Mouse (Mus musculus): ENCODE measurements around the gene Arsb. TPM values are rescaled to one million over a fixed set of nuclear protein-coding genes. Genes with fewer than 3 reads are reported as not detected.
A peak's percentile ranks its signal among the peaks of the same experiment; 100 is the strongest.
"Not testable (repeated sequence)": the region's sequence is repeated elsewhere in the genome, so short reads cannot be mapped to it uniquely, and the experiment has no call there.

Gene Arsb
- polyA plus RNA-seq, 1 experiment from 2014 or later: 11.0 TPM

GRCm38 (mm10) chr13:93793643-93794182 is 22.3 kb downstream of the Arsb start:
- 0 out of 2 replicates have a peak, but pooled peaks have one; percentile 35 for ATAC-seq (ENCODE audit: low FRiP score, low read depth)
- Histone ChIP-seq H3K4me1 (replicated peaks) (0 out of 2 replicates have a peak, but pooled peaks cover 9% of the 10 kb centered on the region), H3K9me3 (no peaks in the 10 kb centered on the region), H3K9ac (no peak overlapping the region), H3K36me3 (no peaks in the 10 kb centered on the region), H3K27ac (replicated peaks) (no peak overlapping the region), H3K4me2 (no peak overlapping the region), H3K4me3 (no peak overlapping the region), H3K27me3 (no peaks in the 10 kb centered on the region)
- WGBS: 78% methylated on average over 10 of the region's 10 CpGs

- Histone ChIP-seq H3K27ac (replicated peaks) (no peak overlapping the region), H3K4me3 (no peak overlapping the region), H3K9me3 (no peaks in the 10 kb centered on the region), H3K27me3 (no peaks in the 10 kb centered on the region), H3K9ac (no peak overlapping the region), H3K4me1 (replicated peaks) (0 out of 2 replicates have a peak, but pooled peaks cover 9% of the 10 kb centered on the region), H3K4me2 (no peak overlapping the region), H3K36me3 (no peaks in the 10 kb centered on the region)
- WGBS: 85% methylated on average over 5 of the region's 5 CpGs
- ATAC-seq (ENCODE audit: low FRiP score, low read depth): no peak
Measured at GRCm38 (mm10) chr13:93797011-93797600, 25.7 kb downstream of the Arsb start.

GRCm38 (mm10) chr13:93810311-93810710 is 38.9 kb downstream of the Arsb start:
- H3K4me3 ChIP-seq; H3K9me3 ChIP-seq; ATAC-seq (ENCODE audit: low FRiP score, low read depth); H3K9ac ChIP-seq; H3K4me1 ChIP-seq (replicated peaks); H3K27me3 ChIP-seq; H3K36me3 ChIP-seq; H3K27ac ChIP-seq (replicated peaks); H3K4me2 ChIP-seq: not testable (repeated sequence)
- 91% methylated on average over 2 of the region's 2 CpGs for WGBS

GRCm38 (mm10) chr13:93814081-93814480 is 42.7 kb downstream of the Arsb start:
- Histone ChIP-seq H3K27ac (replicated peaks) (no peak overlapping the region), H3K4me2 (no peak overlapping the region), H3K36me3 (no peaks in the 10 kb centered on the region), H3K9ac (no peak overlapping the region), H3K4me3 (no peak overlapping the region), H3K27me3 (no peaks in the 10 kb centered on the region), H3K4me1 (replicated peaks) (no peaks in the 10 kb centered on the region), H3K9me3 (no peaks in the 10 kb centered on the region)
- ATAC-seq (ENCODE audit: low FRiP score, low read depth): no peak
- 96% methylated on average over 6 of the region's 6 CpGs for WGBS

GRCm38 (mm10) chr13:93814676-93815075 is 43.2 kb downstream of the Arsb start:
- no peak for ATAC-seq (ENCODE audit: low FRiP score, low read depth)
- Histone ChIP-seq H3K4me2 (no peak overlapping the region), H3K27ac (replicated peaks) (no peak overlapping the region), H3K9ac (no peak overlapping the region), H3K27me3 (no peaks in the 10 kb centered on the region), H3K36me3 (no peaks in the 10 kb centered on the region), H3K4me1 (replicated peaks) (no peaks in the 10 kb centered on the region), H3K4me3 (no peak overlapping the region), H3K9me3 (no peaks in the 10 kb centered on the region)
- WGBS: 96% methylated on average over 12 of the region's 12 CpGs

- Histone ChIP-seq H3K36me3 (no peaks in the 10 kb centered on the region), H3K9ac (no peak overlapping the region), H3K27me3 (no peaks in the 10 kb centered on the region), H3K4me2 (no peak overlapping the region), H3K27ac (replicated peaks) (no peak overlapping the region), H3K4me1 (replicated peaks) (no peaks in the 10 kb centered on the region), H3K9me3 (no peaks in the 10 kb centered on the region), H3K4me3 (no peak overlapping the region)
- no peak for ATAC-seq (ENCODE audit: low FRiP score, low read depth)
- 81% methylated on average over 11 of the region's 11 CpGs for WGBS
Measured at GRCm38 (mm10) chr13:93815128-93815527, 43.7 kb downstream of the Arsb start.

GRCm38 (mm10) chr13:93816127-93816526 is 44.7 kb downstream of the Arsb start:
- ATAC-seq (ENCODE audit: low FRiP score, low read depth): no peak
- WGBS: 87% methylated on average over 2 of the region's 2 CpGs
- no peak overlapping the region for H3K9ac ChIP-seq
- H3K36me3 ChIP-seq: no peaks in the 10 kb centered on the region
- no peak overlapping the region for H3K4me3 ChIP-seq
- no peaks in the 10 kb centered on the region for H3K4me1 ChIP-seq (replicated peaks)
- no peaks in the 10 kb centered on the region for H3K9me3 ChIP-seq
- no peak overlapping the region for H3K27ac ChIP-seq (replicated peaks)
- no peak overlapping the region for H3K4me2 ChIP-seq
- no peaks in the 10 kb centered on the region for H3K27me3 ChIP-seq

GRCm38 (mm10) chr13:93816688-93817331 is 45.4 kb downstream of the Arsb start:
- H3K4me3 ChIP-seq: no peak overlapping the region
- WGBS: 63% methylated on average over 9 of the region's 9 CpGs
- no peak overlapping the region for H3K27ac ChIP-seq (replicated peaks)
- H3K4me2 ChIP-seq: no peak overlapping the region
- no peak for ATAC-seq (ENCODE audit: low FRiP score, low read depth)
- H3K9me3 ChIP-seq: no peaks in the 10 kb centered on the region
- H3K4me1 ChIP-seq (replicated peaks): no peaks in the 10 kb centered on the region
- no peak overlapping the region for H3K9ac ChIP-seq
- H3K36me3 ChIP-seq: no peaks in the 10 kb centered on the region
- no peaks in the 10 kb centered on the region for H3K27me3 ChIP-seq

GRCm38 (mm10) chr13:93820173-93820572 is 48.7 kb downstream of the Arsb start:
- H3K4me2 ChIP-seq: no peak overlapping the region
- no peak overlapping the region for H3K4me3 ChIP-seq
- H3K9ac ChIP-seq: no peak overlapping the region
- no peaks in the 10 kb centered on the region for H3K9me3 ChIP-seq
- H3K27ac ChIP-seq (replicated peaks): no peak overlapping the region
- no peaks in the 10 kb centered on the region for H3K27me3 ChIP-seq
- H3K36me3 ChIP-seq: no peaks in the 10 kb centered on the region
- no peaks in the 10 kb centered on the region for H3K4me1 ChIP-seq (replicated peaks)
- WGBS: 90% methylated on average over 4 of the region's 4 CpGs
- ATAC-seq (ENCODE audit: low FRiP score, low read depth): no peak

- Histone ChIP-seq H3K27ac (replicated peaks) (no peak overlapping the region), H3K4me1 (replicated peaks) (no peaks in the 10 kb centered on the region), H3K4me3 (no peak overlapping the region), H3K9me3 (no peaks in the 10 kb centered on the region), H3K27me3 (no peaks in the 10 kb centered on the region), H3K36me3 (no peaks in the 10 kb centered on the region), H3K9ac (no peak overlapping the region), H3K4me2 (no peak overlapping the region)
- no peak for ATAC-seq (ENCODE audit: low FRiP score, low read depth)
- WGBS: 64% methylated on average over 6 of the region's 6 CpGs
Measured at GRCm38 (mm10) chr13:93822001-93822400, 50.6 kb downstream of the Arsb start.

- H3K4me2 ChIP-seq: no peak overlapping the region
- no peaks in the 10 kb centered on the region for H3K27me3 ChIP-seq
- ATAC-seq (ENCODE audit: low FRiP score, low read depth): no peak
- no peaks in the 10 kb centered on the region for H3K36me3 ChIP-seq
- H3K9me3 ChIP-seq: no peaks in the 10 kb centered on the region
- H3K9ac ChIP-seq: no peak overlapping the region
- H3K27ac ChIP-seq (replicated peaks): no peak overlapping the region
- no peak overlapping the region for H3K4me3 ChIP-seq
- WGBS: 67% methylated on average over 7 of the region's 7 CpGs
- no peaks in the 10 kb centered on the region for H3K4me1 ChIP-seq (replicated peaks)
Measured at GRCm38 (mm10) chr13:93825792-93826558, 54.5 kb downstream of the Arsb start.

- H3K4me1 ChIP-seq (replicated peaks): no peaks in the 10 kb centered on the region
- no peaks in the 10 kb centered on the region for H3K27me3 ChIP-seq
- no peak overlapping the region for H3K27ac ChIP-seq (replicated peaks)
- ATAC-seq (ENCODE audit: low FRiP score, low read depth): no peak
- no peak overlapping the region for H3K4me2 ChIP-seq
- no peaks in the 10 kb centered on the region for H3K36me3 ChIP-seq
- WGBS: 58% methylated on average over 2 of the region's 2 CpGs
- no peak overlapping the region for H3K9ac ChIP-seq
- H3K4me3 ChIP-seq: no peak overlapping the region
- H3K9me3 ChIP-seq: no peaks in the 10 kb centered on the region
Measured at GRCm38 (mm10) chr13:93827745-93828144, 56.3 kb downstream of the Arsb start.

Data from hindbrain, embryonic 15.5 days (tissue).